Mouse (Mus musculus) stomach, postnatal 0 days (tissue): ENCODE measurements around the gene Gabarapl2.

Experiments
- CTCF ChIP-seq: IDR thresholded peaks from 2 replicates; pipeline ENCODE4 v1.5.1; 2016; ENCODE audit warnings: antibody characterized with exemption, low read depth, mild to moderate bottlenecking, moderate library complexity
- EP300 ChIP-seq: optimal IDR thresholded peaks from 2 replicates; pipeline ENCODE3; 2016; ENCODE audit warnings: antibody characterized with exemption

- TF ChIP-seq EP300 (no peak), CTCF (no peak)
Measured at GRCm38 (mm10) chr8:111978147-111978546, 37.6 kb downstream of the Gabarapl2 start.
